Mouse (Mus musculus): ENCODE data around the gene Rad51c. TPM values are rescaled to one million over a fixed set of nuclear protein-coding genes. Genes with fewer than 3 reads are reported as not detected.
A peak's percentile ranks its signal among the peaks of the same experiment; 100 is the strongest.
"Not testable (repeated sequence)": the region's sequence is repeated elsewhere in the genome, so short reads cannot be mapped to it uniquely, and the experiment has no call there.

The Rad51c gene
- polyA plus RNA-seq, 1 experiment from 2014 or later = 10.1 TPM

DNA sequence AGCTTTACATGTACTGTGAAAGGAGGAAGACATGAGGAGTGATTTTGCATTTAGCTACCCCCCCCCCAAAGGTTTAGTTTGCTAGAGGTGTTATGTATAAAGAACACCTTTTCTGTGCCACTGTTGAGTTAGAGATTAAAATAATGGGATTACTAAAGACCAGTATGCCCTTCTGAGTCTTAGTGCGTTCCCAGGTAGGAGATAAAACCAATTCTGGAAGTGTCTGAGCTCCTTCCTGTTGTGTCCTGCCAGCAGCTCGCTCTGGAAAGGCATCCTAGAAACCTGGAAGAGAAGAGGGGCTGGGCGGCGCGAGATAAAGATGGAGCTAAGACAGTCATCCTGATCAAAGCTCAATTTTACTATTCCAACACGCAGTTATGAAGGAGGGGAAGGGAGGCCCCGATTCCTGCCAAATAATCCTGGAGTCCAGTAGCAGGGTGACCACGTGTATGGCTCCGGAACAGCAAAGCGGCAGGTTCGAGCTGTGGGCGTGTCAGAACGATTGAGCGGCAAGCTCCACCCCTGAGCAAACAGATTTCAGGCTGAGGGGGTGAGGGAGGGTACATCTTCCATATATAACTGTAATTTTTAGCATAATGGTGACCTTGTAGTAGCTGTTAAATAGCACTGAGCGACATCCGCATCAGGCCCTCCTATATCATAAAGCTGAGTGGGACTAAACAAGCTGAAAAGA lies 40.1 kb upstream of the Rad51c start:
- Histone ChIP-seq H3K4me2 (replicated peaks) (0 out of 2 replicates have a peak overlapping the region, but pooled peaks have one; percentile 11), H3K27me3 (no peaks in the 10 kb centered on the region), H3K36me3 (no peaks in the 10 kb centered on the region), H3K27ac (no peak overlapping the region), H3K4me3 (no peak overlapping the region), H3K4me1 (peaks cover 2% of the 10 kb centered on the region), H3K9me3 (replicated peaks) (no peaks in the 10 kb centered on the region), H3K9ac (no peak overlapping the region; the same call in 1 of the 2 replicates)
- WGBS = 10% methylated on average over 16 of the region's 16 CpGs
- no peak for ATAC-seq (ENCODE audit: low FRiP score)

DNA sequence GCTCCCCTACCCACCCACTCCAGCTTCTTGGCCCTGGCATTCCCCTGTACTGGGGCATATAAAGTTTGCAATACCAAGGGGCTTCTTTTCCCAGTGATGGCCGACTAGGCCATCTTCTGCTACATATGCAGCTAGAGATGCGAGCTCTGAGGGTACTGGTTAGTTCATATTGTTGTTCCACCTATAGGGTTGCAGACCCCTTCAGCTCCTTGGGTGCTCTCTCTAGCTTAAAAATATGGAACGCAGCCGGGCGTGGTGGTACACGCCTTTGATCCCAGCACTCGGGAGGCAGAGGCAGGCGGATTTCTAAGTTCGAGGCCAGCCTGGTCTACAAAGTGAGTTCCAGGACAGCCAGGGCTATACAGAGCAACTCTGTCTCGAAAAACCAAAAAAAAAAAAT lies 39.3 kb upstream of the Rad51c start:
- not testable (repeated sequence) for H3K9me3 ChIP-seq (replicated peaks); H3K4me3 ChIP-seq; H3K4me1 ChIP-seq; H3K4me2 ChIP-seq (replicated peaks); ATAC-seq (ENCODE audit: low FRiP score); H3K27me3 ChIP-seq; H3K36me3 ChIP-seq; H3K9ac ChIP-seq
- H3K27ac ChIP-seq = peak overlapping the region; percentile 84; the same call in 1 of the 2 replicates
- WGBS = 73% methylated on average over 10 of the region's 10 CpGs

DNA sequence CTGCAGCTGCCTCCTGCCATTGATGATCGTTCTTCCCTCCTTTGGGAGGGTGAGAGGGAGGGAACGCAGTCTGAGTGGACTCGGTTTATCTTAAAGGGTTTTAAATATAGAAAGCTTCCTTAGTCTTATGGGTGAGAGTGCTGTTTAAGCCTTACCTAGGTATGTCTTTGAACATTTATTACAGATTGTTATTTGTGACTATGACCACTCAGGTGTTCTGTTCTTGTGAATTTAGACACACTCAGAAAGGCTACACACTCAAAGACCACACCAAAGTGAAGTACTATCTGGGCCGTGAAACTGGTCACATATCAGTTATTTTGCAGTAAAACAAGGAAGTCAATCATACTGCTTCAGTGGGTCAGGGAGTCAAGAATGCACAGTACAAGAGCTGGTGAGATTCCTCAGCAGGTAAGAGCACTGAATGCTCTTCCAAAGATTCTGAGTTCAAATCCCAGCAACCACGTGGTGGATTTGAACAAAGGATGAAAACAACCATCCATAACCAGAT lies 38.7 kb upstream of the Rad51c start:
- Histone ChIP-seq H3K4me1 (peaks cover 2% of the 10 kb centered on the region), H3K9me3 (replicated peaks) (no peaks in the 10 kb centered on the region), H3K27ac (peak overlapping the region; percentile 84), H3K4me3 (no peak overlapping the region), H3K4me2 (replicated peaks) (no peak overlapping the region), H3K36me3 (no peaks in the 10 kb centered on the region), H3K9ac (no peak overlapping the region), H3K27me3 (no peaks in the 10 kb centered on the region)
- no peak for ATAC-seq (ENCODE audit: low FRiP score)
- WGBS = under 1% methylated on average over 5 of the region's 5 CpGs

DNA sequence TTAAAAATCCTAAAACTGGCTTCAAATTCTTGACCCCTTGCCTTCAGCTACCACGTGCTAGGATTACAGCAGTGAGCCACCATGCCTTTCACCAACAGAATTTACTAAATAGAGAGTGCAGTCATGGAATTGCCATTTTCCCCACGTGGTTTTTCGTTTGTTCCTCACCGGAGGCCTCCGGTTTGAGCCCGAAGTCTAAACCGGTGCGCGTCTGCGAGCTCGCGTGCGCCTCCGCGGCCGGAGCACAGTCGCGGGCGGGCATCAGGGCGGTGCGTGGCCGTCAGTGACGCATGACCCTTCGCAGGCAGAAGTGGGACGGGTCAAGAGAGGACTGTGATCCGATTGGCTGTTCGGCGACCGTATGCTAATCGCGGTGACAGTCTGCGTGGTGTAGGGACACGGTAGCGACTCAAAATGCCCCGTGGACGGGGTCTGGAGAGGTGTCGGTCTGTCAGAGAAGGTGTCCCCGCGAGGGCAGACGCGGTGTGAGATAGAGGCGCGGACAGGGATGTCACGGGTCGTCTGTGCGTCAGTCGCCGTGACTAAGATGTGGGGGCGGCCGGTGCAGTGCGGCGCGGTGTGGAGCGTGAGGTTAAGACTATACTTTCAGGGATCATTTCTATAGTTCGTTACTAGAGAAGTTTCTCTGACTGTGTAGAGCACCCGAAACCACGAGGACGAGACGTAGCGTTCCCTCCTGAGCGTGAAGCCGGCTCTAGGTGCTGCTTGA lies 38.1 kb upstream of the Rad51c start:
- H3K9ac ChIP-seq = peak overlapping the region; percentile 35; the same call in 1 of the 2 replicates
- peak overlapping the region; percentile 74 for H3K27ac ChIP-seq
- not testable (repeated sequence) for H3K4me1 ChIP-seq; H3K36me3 ChIP-seq; H3K27me3 ChIP-seq; H3K9me3 ChIP-seq (replicated peaks)
- peak overlapping the region; percentile 27 for H3K4me3 ChIP-seq
- peak overlapping the region; percentile 53 for H3K4me2 ChIP-seq (replicated peaks)
- WGBS = under 1% methylated on average over 33 of the region's 62 CpGs
- ATAC-seq (ENCODE audit: low FRiP score) = peak; percentile 100

DNA sequence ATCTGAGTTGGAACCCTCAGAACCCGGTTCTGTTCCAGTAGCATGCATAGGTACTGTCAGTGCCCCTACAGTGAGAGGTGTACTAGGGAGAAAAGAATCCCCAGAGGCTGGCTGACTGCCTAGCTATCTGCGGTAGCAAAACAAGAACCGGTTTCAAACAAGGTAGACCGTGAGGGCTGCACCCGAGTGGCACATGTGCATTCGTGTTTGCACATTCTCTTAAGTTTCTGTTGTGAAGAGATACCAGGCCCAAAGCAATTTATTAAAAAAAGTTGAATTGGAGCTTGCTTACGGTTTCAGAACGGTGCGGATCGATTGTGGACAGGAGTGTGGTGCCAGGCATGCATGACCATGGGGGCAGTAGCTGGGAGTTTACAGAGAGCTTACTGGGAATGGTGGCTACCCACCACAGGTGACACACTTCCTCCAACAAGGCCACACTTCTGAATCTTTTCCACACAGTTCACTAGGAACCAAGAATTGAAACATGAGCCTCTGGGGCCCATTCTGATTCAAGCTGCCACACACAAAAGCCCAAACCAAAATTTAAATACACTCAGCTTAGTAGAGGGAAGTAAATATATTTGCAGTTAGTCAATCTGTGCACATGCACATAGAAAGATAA lies 35.2 kb upstream of the Rad51c start:
- H3K4me2 ChIP-seq (replicated peaks) = no peak overlapping the region
- no peak overlapping the region for H3K27ac ChIP-seq
- H3K4me3 ChIP-seq = no peak overlapping the region
- H3K36me3 ChIP-seq = no peaks in the 10 kb centered on the region
- H3K9ac ChIP-seq = no peak overlapping the region
- WGBS = 85% methylated on average over 10 of the region's 10 CpGs
- no peak for ATAC-seq (ENCODE audit: low FRiP score)
- H3K4me1 ChIP-seq = peaks cover 2% of the 10 kb centered on the region
- no peaks in the 10 kb centered on the region for H3K27me3 ChIP-seq
- no peaks in the 10 kb centered on the region for H3K9me3 ChIP-seq (replicated peaks)

DNA sequence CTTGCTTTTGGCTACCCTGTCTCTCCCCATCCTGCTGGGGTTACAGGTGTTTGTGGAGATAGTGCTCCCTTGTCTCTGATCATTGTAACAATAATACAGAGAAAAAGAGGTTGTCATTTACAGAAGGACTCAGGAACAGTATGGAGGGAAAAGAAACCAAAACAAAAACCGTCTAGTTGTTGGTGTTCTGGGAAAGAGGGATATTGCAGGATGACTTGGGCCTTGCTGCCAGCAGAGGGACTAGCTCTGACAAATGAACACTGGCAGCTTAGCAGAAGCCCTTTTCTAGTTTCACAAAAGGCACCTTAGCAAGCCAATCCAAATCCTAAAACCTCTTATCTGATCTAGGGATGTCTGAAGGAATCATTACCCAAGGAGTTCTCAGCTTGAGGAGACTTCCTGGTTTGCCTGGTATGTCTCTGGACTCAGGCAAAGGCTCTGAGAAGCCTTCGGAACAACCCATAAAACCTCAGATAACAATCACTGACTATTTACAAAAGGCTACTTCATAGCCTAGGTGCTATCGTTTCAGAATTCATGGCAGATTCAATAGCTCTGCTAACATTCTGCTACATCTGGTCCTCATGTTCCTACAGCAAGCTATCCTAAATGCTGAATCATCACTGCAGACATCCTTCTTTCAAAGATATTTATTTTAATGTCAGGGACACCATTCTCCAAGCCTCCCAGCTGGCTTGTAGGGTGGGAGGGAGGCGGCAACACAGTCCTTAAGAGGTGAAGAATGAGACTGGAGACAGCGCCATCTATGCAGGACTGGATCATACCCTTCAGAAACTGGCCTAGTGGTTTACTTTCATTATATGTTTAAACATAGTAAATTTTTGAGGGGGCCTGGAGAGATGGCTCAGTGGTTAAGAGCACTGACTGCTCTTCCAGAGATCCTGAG lies 31.8 kb upstream of the Rad51c start:
- H3K9ac ChIP-seq = no peak overlapping the region
- no peak for ATAC-seq (ENCODE audit: low FRiP score)
- no peaks in the 10 kb centered on the region for H3K36me3 ChIP-seq
- no peak overlapping the region for H3K27ac ChIP-seq
- H3K27me3 ChIP-seq = no peaks in the 10 kb centered on the region
- no peaks in the 10 kb centered on the region for H3K9me3 ChIP-seq (replicated peaks)
- H3K4me1 ChIP-seq = peaks cover 7% of the 10 kb centered on the region
- H3K4me2 ChIP-seq (replicated peaks) = no peak overlapping the region
- H3K4me3 ChIP-seq = no peak overlapping the region
- 76% methylated on average over 5 of the region's 5 CpGs for WGBS

DNA sequence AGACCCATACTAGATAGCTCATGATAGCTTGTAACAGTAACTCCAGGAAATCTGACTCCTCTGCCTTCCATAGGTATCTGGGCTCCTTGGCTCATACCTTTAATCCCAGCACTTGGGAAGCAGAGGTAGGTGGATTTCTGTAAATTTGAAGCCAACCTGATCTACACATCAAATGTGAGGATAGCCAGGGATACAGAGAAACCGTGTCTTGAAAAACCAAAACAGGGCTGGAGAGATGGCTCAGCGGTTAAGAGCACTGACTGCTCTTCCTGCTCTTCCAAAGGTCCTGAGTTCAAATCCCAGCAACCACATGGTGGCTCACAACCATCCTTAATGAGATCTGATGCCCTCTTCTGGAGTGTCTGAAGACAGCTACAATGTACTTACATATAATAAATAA lies 30.4 kb upstream of the Rad51c start:
- H3K9ac ChIP-seq = not testable (repeated sequence)
- 95% methylated on average over 2 of the region's 2 CpGs for WGBS

DNA sequence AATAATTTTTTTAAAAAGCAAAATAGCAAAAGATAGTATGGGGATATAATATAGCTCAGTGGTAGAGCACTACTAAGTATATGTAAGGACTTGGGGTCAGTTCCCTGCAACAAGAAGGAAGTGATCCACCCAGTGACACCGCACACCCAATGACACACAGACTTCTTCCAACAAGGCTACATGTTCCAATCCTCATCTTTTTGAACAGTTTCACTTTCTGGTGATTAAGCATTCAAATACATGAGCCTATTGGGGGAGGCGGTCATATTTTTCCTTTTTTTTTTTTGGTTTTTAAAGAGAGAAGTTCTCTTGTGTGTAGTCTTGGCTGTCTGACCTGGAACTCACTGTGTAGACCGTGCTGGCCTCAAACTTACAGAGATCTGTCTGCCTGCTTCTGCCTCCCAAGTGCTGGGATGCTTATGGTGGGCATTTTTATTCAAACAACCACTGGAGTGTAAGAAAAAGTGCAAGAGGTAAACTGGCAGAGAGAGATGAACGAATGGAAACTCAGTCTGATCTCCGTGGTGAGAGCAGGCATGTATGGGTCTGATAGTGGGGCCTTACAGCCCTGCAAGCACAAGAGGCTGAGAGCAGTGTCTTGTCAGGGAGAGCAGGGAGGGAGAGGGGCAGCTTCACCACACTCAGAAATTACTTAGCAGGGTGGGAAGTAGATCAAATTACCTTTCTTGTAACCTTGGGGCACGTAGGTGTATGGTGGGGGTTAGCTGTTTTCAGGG lies 28.3 kb upstream of the Rad51c start:
- ATAC-seq (ENCODE audit: low FRiP score) = no peak
- 44% methylated on average over 6 of the region's 6 CpGs for WGBS
- H3K9me3 ChIP-seq (replicated peaks) = no peaks in the 10 kb centered on the region
- no peak overlapping the region for H3K9ac ChIP-seq
- no peaks in the 10 kb centered on the region for H3K27me3 ChIP-seq
- no peak overlapping the region for H3K27ac ChIP-seq
- no peak overlapping the region for H3K4me2 ChIP-seq (replicated peaks)
- no peaks in the 10 kb centered on the region for H3K36me3 ChIP-seq
- no peak overlapping the region for H3K4me3 ChIP-seq
- H3K4me1 ChIP-seq = peaks cover 5% of the 10 kb centered on the region; the same call in 1 of the 2 replicates

More for the DNA sequence above, 30.4 kb upstream of the Rad51c start:
- H3K4me3 ChIP-seq; ATAC-seq (ENCODE audit: low FRiP score); H3K27ac ChIP-seq; H3K27me3 ChIP-seq; H3K9me3 ChIP-seq (replicated peaks); H3K36me3 ChIP-seq; H3K4me2 ChIP-seq (replicated peaks); H3K4me1 ChIP-seq: not testable (repeated sequence)

DNA sequence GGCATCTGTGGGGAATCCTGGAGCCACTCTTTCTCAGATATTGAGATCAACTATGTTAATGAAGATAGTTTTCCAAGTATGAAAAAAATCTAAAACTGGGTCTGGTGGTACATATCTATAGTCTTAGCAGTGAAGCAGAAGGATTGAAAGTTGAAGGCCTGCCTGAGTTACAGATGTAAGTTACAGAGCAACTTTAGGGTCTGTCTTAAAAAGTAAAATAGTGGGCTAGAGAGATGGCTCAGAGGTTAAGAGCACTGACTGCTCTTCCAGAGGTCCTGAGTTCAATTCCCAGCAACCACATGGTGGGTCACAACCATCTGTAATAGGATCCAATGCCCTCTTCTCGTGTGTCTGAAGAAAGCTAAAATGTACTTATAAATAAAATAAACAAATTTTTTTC lies 27.7 kb upstream of the Rad51c start:
- no peak overlapping the region for H3K9ac ChIP-seq
- 78% methylated on average over 1 of the region's 1 CpGs for WGBS
- no peak for ATAC-seq (ENCODE audit: low FRiP score)

DNA sequence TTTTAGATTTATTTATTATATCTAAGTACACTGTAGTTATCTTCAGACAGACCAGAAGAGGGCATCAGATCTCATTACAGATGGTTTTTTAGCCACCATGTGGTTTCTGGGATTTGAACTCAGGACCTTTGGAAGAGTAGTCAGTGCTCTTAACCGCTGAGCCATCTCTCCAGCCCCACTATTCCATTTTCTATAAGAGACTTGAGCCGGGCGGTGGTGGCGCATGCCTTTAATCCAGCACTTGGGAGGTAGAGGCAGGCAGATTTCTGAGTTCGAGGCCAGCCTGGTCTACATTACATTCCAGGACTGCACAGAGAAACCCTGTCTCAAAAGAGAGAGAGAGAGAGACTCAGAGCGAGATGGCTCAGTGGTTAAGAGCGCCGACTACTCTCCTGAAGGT lies 27.1 kb upstream of the Rad51c start:
- not testable (repeated sequence) for H3K4me1 ChIP-seq; H3K9me3 ChIP-seq (replicated peaks); H3K4me2 ChIP-seq (replicated peaks); H3K9ac ChIP-seq; H3K36me3 ChIP-seq; H3K4me3 ChIP-seq; H3K27ac ChIP-seq; ATAC-seq (ENCODE audit: low FRiP score); H3K27me3 ChIP-seq
- 90% methylated on average over 8 of the region's 8 CpGs for WGBS

More for the DNA sequence above, 27.7 kb upstream of the Rad51c start:
- H3K27ac ChIP-seq = no peak overlapping the region
- H3K27me3 ChIP-seq = no peaks in the 10 kb centered on the region
- H3K4me3 ChIP-seq = no peak overlapping the region
- peaks cover 5% of the 10 kb centered on the region; the same call in 1 of the 2 replicates for H3K4me1 ChIP-seq
- no peak overlapping the region for H3K4me2 ChIP-seq (replicated peaks)
- no peaks in the 10 kb centered on the region for H3K36me3 ChIP-seq
- H3K9me3 ChIP-seq (replicated peaks) = no peaks in the 10 kb centered on the region

DNA sequence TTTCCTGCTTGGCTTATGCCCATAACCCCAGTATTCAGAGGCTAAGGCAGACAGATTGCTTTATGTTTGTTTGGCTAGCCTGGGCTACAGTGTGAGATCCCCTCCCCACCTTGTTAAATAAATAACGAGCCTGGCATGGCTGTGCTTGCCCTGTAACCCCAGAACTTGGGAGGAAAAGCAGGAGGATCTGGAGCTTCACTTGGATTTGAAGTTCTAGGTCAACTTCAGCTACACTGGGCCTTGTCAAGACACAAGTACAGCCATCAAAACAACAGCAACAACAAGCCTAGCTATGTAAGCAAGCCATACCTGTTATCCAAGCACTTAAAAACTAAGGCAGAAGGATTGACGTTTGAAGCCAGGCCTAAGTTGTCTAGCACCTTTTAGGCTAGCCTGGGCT lies 25.6 kb upstream of the Rad51c start:
- no peaks in the 10 kb centered on the region for H3K27me3 ChIP-seq
- H3K9ac ChIP-seq = no peak overlapping the region
- WGBS = 77% methylated on average over 2 of the region's 2 CpGs

More for the DNA sequence above, 25.6 kb upstream of the Rad51c start:
- H3K27ac ChIP-seq = no peak overlapping the region
- no peak for ATAC-seq (ENCODE audit: low FRiP score)
- no peak overlapping the region for H3K4me2 ChIP-seq (replicated peaks)
- H3K9me3 ChIP-seq (replicated peaks) = no peaks in the 10 kb centered on the region
- no peaks in the 10 kb centered on the region for H3K36me3 ChIP-seq
- no peak overlapping the region for H3K4me3 ChIP-seq
- peaks cover 5% of the 10 kb centered on the region; the same call in 1 of the 2 replicates for H3K4me1 ChIP-seq

Data from hindbrain, embryonic 12.5 days (tissue).